Mouse (Mus musculus) heart, adult 11 months (tissue): ENCODE measurements around the gene Fbxw10.

ENCODE experiments used
- DNase-seq: peaks from one replicate; pipeline ENCODE4 v3.0.0; 2022

Gene Fbxw10

DNA sequence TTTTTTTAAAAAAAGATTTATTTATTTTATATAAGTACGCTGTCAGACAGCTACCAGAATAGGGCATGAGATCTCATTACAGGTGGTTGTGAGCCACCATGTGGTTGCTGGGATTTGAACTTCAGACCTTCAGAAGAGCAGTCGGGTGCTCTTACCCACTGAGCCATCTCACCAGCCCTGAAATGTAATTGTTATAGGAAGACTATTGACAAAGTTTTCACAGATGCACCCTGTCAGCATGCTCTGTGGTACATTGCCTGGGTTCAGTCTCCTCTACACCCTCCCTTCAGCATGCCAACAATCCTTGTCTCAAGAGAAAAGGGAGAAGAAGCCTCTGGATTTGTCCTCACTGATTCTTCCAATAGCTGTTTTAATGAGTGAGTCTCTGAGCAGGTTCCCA is 66.3 kb downstream of the Fbxw10 start:
- no peak for DNase-seq

DNA sequence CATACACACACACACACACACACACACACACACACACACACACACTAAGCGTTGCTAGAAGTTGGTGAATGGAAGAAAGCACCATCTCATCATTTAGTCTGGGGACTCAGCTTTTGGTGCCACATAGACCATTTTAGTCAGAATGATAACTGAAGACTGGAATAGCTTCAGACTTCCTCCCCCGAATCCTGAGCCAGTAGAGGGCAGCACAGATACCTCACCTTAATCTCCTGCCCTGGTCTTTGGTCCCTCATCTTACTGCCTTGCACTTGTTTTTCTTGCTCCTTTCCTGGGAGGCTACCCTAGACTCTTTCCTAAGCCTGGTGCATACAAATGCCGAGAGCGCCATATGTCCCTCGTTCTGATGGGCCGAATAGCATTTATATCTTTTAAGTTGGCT is 67.7 kb downstream of the Fbxw10 start:
- DNase-seq = peak; percentile 82

- peak; percentile 61 for DNase-seq
Measured at GRCm38 (mm10) chr11:62915486-62915885, 68.6 kb downstream of the Fbxw10 start.

DNA sequence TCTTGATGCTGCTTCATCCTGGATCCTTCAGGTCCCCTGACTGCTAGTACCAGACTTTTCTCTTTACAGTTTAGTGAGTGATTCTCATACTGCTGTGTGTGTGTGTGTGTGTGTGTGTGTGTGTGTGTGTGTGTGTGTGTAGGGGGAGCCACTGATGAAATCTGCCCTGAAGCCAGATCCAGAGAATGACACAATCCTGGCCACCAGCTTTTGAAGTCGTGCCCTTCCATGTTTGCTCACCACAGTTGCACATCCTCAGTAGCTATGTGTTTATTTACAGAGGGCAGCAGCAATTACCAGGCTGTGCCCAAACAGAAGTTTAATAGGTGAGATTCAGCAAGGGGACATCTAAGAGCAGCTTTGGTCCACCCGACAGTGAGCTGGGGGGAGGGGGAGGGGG is 69.9 kb downstream of the Fbxw10 start:
- DNase-seq = peak; percentile 31

DNA sequence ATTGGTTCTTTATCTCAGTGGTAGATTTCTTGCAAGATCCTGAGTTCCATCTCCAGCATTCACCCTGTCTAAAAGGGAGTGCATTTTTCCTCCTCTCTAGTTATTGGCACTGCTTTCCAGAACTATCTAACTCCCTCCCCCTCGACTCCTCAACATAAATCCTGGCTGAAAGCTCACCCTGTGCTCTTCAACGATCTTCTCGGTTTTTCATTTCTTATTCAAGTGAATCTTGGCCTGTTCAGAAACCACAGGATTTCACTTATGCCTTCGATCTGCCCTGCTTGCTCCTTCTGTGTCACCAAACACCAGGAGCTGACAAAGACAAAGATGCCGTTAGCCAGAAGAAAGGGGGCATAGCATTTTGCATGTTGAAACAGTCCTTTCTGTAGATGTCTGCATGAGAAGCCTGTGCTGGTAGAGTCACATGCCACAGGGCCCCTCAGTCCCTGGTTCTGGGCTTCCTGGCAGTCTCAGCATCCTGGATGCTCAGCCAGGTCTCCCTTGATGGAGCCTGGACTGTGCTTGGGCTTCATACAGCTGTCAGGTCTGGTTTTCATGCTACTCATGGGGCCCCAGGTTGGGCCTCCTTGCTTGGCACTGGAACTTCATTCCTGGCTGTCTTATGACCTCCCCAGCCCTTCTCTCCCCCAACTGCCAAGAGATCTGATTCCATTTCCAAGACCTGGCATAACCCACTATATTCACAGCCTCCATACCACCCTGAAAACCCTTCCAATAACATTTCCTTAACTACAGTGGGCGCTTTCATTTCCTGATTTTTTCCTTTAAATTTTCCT is 73.3 kb downstream of the Fbxw10 start:
- peak; percentile 93 for DNase-seq

GRCm38 (mm10) chr11:62920743-62921050 is 73.8 kb downstream of the Fbxw10 start:
- no peak for DNase-seq

GRCm38 (mm10) chr11:62921052-62921977 is 74.4 kb downstream of the Fbxw10 start:
- peak; percentile 99 for DNase-seq

GRCm38 (mm10) chr11:62924091-62924761 is 77.4 kb downstream of the Fbxw10 start:
- DNase-seq = peak; percentile 98
